Mouse (Mus musculus) ES-Bruce4 (cell line): ENCODE results near the gene Gapdh. TPM values are rescaled to one million over a fixed set of nuclear protein-coding genes. Genes with fewer than 3 reads are reported as not detected.

Source experiments
- H3K27ac ChIP-seq: 2 replicates; pipeline ENCODE4 v1.5.1; 2012; ENCODE audit warnings: low read length, inconsistent platforms; ENCODE audit not compliant: insufficient read depth
- H3K27me3 ChIP-seq: 2 replicates; pipeline ENCODE4 v1.6.1; 2012; ENCODE audit warnings: mild to moderate bottlenecking, low read length, inconsistent platforms; ENCODE audit not compliant: control insufficient read depth, poor library complexity, insufficient read depth, severe bottlenecking
- H3K36me3 ChIP-seq: 2 replicates; pipeline ENCODE4 v1.6.1; 2012; ENCODE audit warnings: inconsistent platforms, mild to moderate bottlenecking, low read length, moderate library complexity; ENCODE audit not compliant: control insufficient read depth, poor library complexity, insufficient read depth, severe bottlenecking
- H3K4me1 ChIP-seq: one replicate; pipeline ENCODE4 v1.8.1; 2011; ENCODE audit warnings: low read length; ENCODE audit not compliant: control insufficient read depth, insufficient read depth
- H3K4me3 ChIP-seq: 2 replicates; pipeline ENCODE4 v1.5.1; 2011; ENCODE audit warnings: low read depth, mild to moderate bottlenecking, low read length
- H3K9ac ChIP-seq: 2 replicates; pipeline ENCODE4 v1.6.1; 2012; ENCODE audit warnings: low read depth, mild to moderate bottlenecking, inconsistent platforms; ENCODE audit not compliant: poor library complexity, severe bottlenecking
- H3K9me3 ChIP-seq: replicated peaks from 2 replicates; pipeline ENCODE4 v1.6.1; 2012; ENCODE audit warnings: mild to moderate bottlenecking, low read length, inconsistent platforms; ENCODE audit not compliant: control insufficient read depth, poor library complexity, insufficient read depth, severe bottlenecking
- CTCF ChIP-seq: IDR thresholded peaks from one replicate; pipeline ENCODE4 v1.8.1; 2011; ENCODE audit warnings: low read depth, low read length
- EP300 ChIP-seq: IDR thresholded peaks from 2 replicates; pipeline ENCODE4 v1.6.1; 2011; ENCODE audit warnings: low read depth, low read length; ENCODE audit not compliant: insufficient read depth
- POLR2A ChIP-seq: IDR thresholded peaks from one replicate; pipeline ENCODE4 v1.8.1; 2011; ENCODE audit warnings: low read length; ENCODE audit not compliant: insufficient read depth
- polyA plus RNA-seq: library from polyadenylated mRNA; stranded (reverse); fragments of >200 nt; gene quantifications from 2 replicates; pipeline ENCODE4 v1.2.4, GENCODE M21; 2011; ENCODE audit warnings: low read depth; ENCODE audit not compliant: missing spikeins, insufficient read depth, insufficient read length

Gapdh gene
- polyA plus RNA-seq, 1 experiment = 933 TPM

- Histone ChIP-seq H3K9me3 (no peaks in the 10 kb centered on the region), H3K4me1 (peaks cover 4% of the 10 kb centered on the region), H3K27me3 (no peaks in the 10 kb centered on the region), H3K36me3 (no peaks in the 10 kb centered on the region; the same call in 1 of the 2 replicates), H3K4me3 (no peak overlapping the region), H3K9ac (no peak overlapping the region), H3K27ac (no peak overlapping the region)
- no peak for TF ChIP-seq POLR2A
- TF ChIP-seq EP300 = no peak
- TF ChIP-seq CTCF = no peak
Measured at GRCm38 (mm10) chr6:125156491-125156890, 9.8 kb downstream of the Gapdh start.

GRCm38 (mm10) chr6:125155262-125155661 is 11.0 kb downstream of the Gapdh start:
- Histone ChIP-seq H3K9ac (no peak overlapping the region), H3K4me1 (peaks cover 4% of the 10 kb centered on the region), H3K4me3 (no peak overlapping the region), H3K9me3 (no peaks in the 10 kb centered on the region), H3K27me3 (no peaks in the 10 kb centered on the region), H3K27ac (no peak overlapping the region), H3K36me3 (no peaks in the 10 kb centered on the region; the same call in 1 of the 2 replicates)
- no peak for TF ChIP-seq CTCF
- TF ChIP-seq POLR2A = no peak
- TF ChIP-seq EP300 = no peak

DNA sequence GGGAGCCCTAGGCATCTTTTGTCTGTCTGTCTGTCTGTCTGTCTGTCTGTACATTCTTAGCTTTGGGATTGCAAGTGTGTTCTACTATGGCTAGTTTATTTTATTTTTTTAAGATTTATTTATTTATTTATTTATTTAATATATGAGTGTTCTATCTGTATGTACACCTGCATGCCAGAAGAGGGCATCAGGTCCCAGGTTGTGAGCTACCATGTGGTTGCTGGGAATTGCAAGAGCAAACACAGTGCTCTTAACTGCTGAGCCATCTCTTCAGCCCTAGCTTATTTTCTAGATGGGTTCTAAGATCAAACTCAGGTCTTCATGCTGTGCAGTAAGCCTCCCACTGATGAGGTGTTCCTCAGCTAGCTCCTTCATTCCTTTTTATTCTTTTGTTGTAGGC is 11.7 kb downstream of the Gapdh start:
- Histone ChIP-seq H3K4me1 (peaks cover 6% of the 10 kb centered on the region), H3K4me3 (no peak overlapping the region), H3K9ac (no peak overlapping the region), H3K27ac (no peak overlapping the region), H3K9me3 (no peaks in the 10 kb centered on the region), H3K27me3 (no peaks in the 10 kb centered on the region), H3K36me3 (no peaks in the 10 kb centered on the region; the same call in 1 of the 2 replicates)
- peak; percentile 36 for TF ChIP-seq CTCF
- TF ChIP-seq EP300 = no peak

- Histone ChIP-seq H3K4me3 (no peak overlapping the region), H3K27ac (no peak overlapping the region), H3K27me3 (no peaks in the 10 kb centered on the region), H3K36me3 (no peaks in the 10 kb centered on the region; the same call in 1 of the 2 replicates), H3K4me1 (peaks cover 7% of the 10 kb centered on the region), H3K9ac (no peak overlapping the region), H3K9me3 (no peaks in the 10 kb centered on the region)
- no peak for TF ChIP-seq EP300
Measured at GRCm38 (mm10) chr6:125153682-125154081, 12.6 kb downstream of the Gapdh start.

DNA sequence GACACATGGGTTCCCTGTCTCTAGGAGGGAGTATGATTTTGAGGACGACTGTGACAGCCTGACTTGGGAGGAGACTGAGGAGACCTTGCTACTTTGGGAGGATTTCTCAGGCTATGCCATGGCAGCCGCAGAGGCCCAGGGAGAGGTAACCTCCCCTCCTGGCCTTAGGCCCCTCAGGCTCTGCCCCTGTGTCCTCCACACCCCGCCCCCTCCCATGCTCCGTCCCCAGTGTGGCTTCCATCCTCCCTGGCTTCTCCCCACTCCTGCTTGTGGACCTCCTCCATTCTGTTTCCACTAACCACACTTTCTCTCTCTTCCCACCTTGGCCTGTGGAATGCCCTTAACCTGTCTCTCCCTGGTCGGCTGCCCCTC is 13.3 kb downstream of the Gapdh start:
- H3K4me3 ChIP-seq = no peak overlapping the region

DNA sequence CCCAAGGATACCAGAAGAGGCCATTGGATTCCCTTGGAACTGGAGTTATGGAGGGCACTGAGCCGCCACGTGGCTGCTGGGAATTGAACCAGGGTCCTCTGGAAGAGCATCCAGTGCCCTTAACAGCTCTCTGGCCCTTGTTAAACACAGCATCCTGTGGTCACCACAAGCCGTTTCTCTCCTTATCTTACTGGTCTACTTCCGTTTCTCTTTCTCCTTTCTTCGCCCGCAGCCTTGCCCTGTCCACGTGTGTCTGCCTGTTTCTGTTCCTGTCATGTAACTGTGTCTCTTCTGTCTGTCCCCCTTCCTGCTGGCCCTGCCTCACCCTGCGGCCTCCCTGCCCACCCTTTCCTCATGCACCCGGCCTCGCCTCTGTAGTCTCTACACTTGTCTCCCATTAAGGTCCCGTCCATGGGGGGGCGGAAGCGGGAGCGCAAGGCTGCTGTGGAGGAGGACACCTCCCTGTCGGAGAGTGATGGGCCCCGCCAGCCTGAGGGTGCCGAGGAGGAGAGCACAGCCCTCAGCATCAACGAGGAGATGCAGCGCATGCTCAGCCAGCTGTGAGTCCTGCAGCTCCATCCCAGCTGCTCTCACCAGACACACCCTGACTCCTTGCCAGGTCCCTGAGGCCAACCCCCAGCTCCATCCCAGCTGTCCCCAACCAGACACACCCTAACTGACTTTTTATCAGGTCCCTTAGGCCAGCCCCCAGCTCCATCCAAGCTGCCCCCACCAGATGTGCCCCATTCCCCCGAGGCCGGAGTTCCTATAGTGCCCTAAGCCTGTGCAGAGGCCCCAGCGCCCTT is 13.9 kb downstream of the Gapdh start:
- Histone ChIP-seq H3K4me1 (peaks cover 7% of the 10 kb centered on the region), H3K36me3 (no peaks in the 10 kb centered on the region; the same call in 1 of the 2 replicates), H3K27me3 (no peaks in the 10 kb centered on the region), H3K9me3 (no peaks in the 10 kb centered on the region), H3K9ac (no peak overlapping the region), H3K27ac (no peak overlapping the region), H3K4me3 (no peak overlapping the region)
- TF ChIP-seq CTCF = no peak
- no peak for TF ChIP-seq POLR2A
- 0 out of 2 replicates have a peak, but pooled peaks have one; percentile 40 for TF ChIP-seq EP300

More for the DNA sequence above, 13.3 kb downstream of the Gapdh start:
- H3K4me1 ChIP-seq = peaks cover 7% of the 10 kb centered on the region
- no peaks in the 10 kb centered on the region for H3K9me3 ChIP-seq
- no peaks in the 10 kb centered on the region for H3K27me3 ChIP-seq
- no peak overlapping the region for H3K27ac ChIP-seq
- no peak overlapping the region for H3K9ac ChIP-seq
- TF ChIP-seq CTCF (no peak), EP300 (no peak), POLR2A (no peak)
- no peaks in the 10 kb centered on the region; the same call in 1 of the 2 replicates for H3K36me3 ChIP-seq
